Mouse (Mus musculus) bone marrow macrophage, adult 2 months (primary cell): Measurements from ENCODE around the gene Efna3.

Experiments used
- CTCF ChIP-seq: IDR thresholded peaks from 2 replicates; pipeline ENCODE4 v1.5.1; 2012; ENCODE audit warnings: low read depth, mild to moderate bottlenecking, low read length, moderate library complexity
- POLR2A ChIP-seq: IDR thresholded peaks from 2 replicates; pipeline ENCODE4 v1.6.1; 2012; ENCODE audit warnings: mild to moderate bottlenecking, low read depth, low read length, borderline replicate concordance

DNA sequence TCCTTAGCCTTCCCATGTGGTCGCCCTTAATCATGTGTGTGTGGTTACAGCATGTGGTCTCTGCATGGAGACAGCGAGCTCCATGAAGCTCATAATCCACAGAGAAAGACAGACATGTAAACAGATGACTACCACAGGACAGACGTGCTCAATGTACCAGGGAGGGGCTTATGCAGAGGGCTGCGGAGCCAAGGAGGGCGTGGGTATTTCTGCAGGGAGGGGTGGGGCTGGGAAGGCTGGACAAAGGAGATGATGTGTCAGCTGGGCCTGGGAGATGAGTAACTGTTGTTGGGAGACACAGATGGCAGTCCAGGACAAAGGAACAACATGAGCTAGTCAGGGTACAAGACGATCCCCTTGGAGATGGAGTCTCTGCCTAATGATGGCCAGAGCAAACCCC lies 36.9 kb upstream of the Efna3 start:
- TF ChIP-seq POLR2A (no peak), CTCF (no peak)
